9 mouse cellular contexts compared by ENCODE assay signal in the genomic region with DNA sequence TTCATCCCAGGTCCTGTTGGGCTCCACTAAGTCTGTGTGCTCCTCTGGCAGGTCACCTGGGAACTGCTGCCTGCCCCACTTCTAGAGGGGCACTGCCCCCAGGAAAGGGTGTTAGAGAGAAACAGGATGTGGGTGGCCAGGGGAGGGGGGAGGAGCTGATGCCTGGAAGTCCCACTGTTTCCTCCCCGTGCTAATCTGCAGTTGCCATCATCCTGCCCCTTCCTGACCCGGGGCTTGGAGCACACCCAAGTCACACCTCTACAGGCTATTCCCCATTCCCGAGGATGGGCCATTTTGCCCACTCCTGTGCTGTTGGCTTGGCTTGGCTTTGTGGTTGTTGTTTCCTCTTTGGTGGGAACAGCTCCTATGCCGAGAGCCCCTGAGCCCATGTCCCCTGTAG. TPM values are rescaled to one million over a fixed set of nuclear protein-coding genes. Genes with fewer than 3 reads are reported as not detected.
A peak's percentile ranks its signal among the peaks of the same experiment; 100 is the strongest.
DNase-seq lines count a peak whose midpoint lies in the region; ATAC-seq lines count a peak whose summit lies in the region.
"Had no signal": no experiment of that assay in that cellular context is flagged by ENCODE, and none has a peak within 500 bp of the region (broad histone marks: within the 10 kb centered on the region; RNA-seq: fewer than 3 reads in every experiment).

No protein-coding gene starts in this region.

- no peaks in the 10 kb centered on the region for H3K9me3 ChIP-seq in neural tube, embryonic 11.5 days (ENCODE audit: control insufficient read depth, low read length)
- H3K9me3 ChIP-seq in hindbrain, embryonic 16.5 days (ENCODE audit: control insufficient read depth, low read length) = no peaks in the 10 kb centered on the region
- no peaks in the 10 kb centered on the region for H3K9me3 ChIP-seq in liver, embryonic 13.5 days (replicated peaks)

- peak overlapping the region; percentile 63 for H3K27ac ChIP-seq in neural tube, embryonic 11.5 days (ENCODE audit: low read depth, low read length)
- peak overlapping the region; percentile 69 for H3K27ac ChIP-seq in hindbrain, embryonic 16.5 days (ENCODE audit: low read depth, low read length)
- peak overlapping the region; percentile 91 for H3K27ac ChIP-seq in liver, embryonic 13.5 days

- peaks cover 19% of the 10 kb centered on the region for H3K36me3 ChIP-seq in neural tube, embryonic 11.5 days (ENCODE audit: control insufficient read depth, insufficient read depth, low read length)
- H3K36me3 ChIP-seq in hindbrain, embryonic 16.5 days (ENCODE audit: control insufficient read depth, insufficient read depth, low read length) = peaks cover 44% of the 10 kb centered on the region
- peaks cover 90% of the 10 kb centered on the region for H3K36me3 ChIP-seq in liver, embryonic 13.5 days

- no peak for DNase-seq in neural tube, embryonic 11.5 days (ENCODE audit: low spot score)
- DNase-seq in neural tube, embryonic 10.5 days (ENCODE audit: extremely low spot score, low spot score) = no peak
- DNase-seq in liver, embryonic 13.5 days = no peak
- DNase-seq in naive thymus-derived CD4-positive, alpha-beta T cell, adult 2 months (ENCODE audit: low read depth) = peak; percentile 60
- no peak for DNase-seq in layer of hippocampus, adult 18-20 months (ENCODE audit: low spot score in 2 of 2)
- no peak for DNase-seq in layer of hippocampus, adult 9-10 months (ENCODE audit: low spot score)

- 53% methylated on average over 4 of the region's 4 CpGs for WGBS in neural tube, embryonic 11.5 days
- WGBS in hindbrain, embryonic 16.5 days = 39% methylated on average over 4 of the region's 4 CpGs
- 17% methylated on average over 4 of the region's 4 CpGs for WGBS in liver, embryonic 13.5 days (ENCODE audit: insufficient replicate concordance)

- no peak for ATAC-seq in neural tube, embryonic 11.5 days (ENCODE audit: insufficient read depth, low FRiP score, low TSS enrichment)
- ATAC-seq in erythroblast, adult 5-6 weeks (replicated peaks; ENCODE audit: low FRiP score, poor library complexity, severe bottlenecking) = 0 out of 2 replicates have a peak, but pooled peaks have one; percentile 9
- ATAC-seq in hindbrain, embryonic 16.5 days = no peak
- ATAC-seq in liver, embryonic 13.5 days (ENCODE audit: low read depth) = no peak

- peaks cover 29% of the 10 kb centered on the region for H3K4me1 ChIP-seq in neural tube, embryonic 11.5 days (ENCODE audit: control insufficient read depth, insufficient read depth, low read length)
- H3K4me1 ChIP-seq in hindbrain, embryonic 16.5 days (ENCODE audit: control insufficient read depth, insufficient read depth, low read depth, low read length) = peaks cover 25% of the 10 kb centered on the region
- peaks cover 99% of the 10 kb centered on the region for H3K4me1 ChIP-seq in liver, embryonic 13.5 days (replicated peaks)

- peak overlapping the region; percentile 29; the same call in 1 of the 2 replicates for H3K9ac ChIP-seq in neural tube, embryonic 11.5 days (ENCODE audit: low read length)
- peak overlapping the region; percentile 32 for H3K9ac ChIP-seq in hindbrain, embryonic 16.5 days (ENCODE audit: low read depth, low read length)
- H3K9ac ChIP-seq in liver, embryonic 13.5 days = peak overlapping the region; percentile 98

- no peak overlapping the region for H3K4me3 ChIP-seq in neural tube, embryonic 11.5 days (ENCODE audit: low read depth, low read length)
- no peak overlapping the region for H3K4me3 ChIP-seq in hindbrain, embryonic 16.5 days (ENCODE audit: low read length)
- H3K4me3 ChIP-seq in liver, embryonic 13.5 days (replicated peaks) = peak overlapping the region; percentile 22

- no peaks in the 10 kb centered on the region for H3K27me3 ChIP-seq in neural tube, embryonic 11.5 days (ENCODE audit: control insufficient read depth, insufficient read depth, low read length)
- H3K27me3 ChIP-seq in hindbrain, embryonic 16.5 days (replicated peaks; ENCODE audit: control insufficient read depth, insufficient read depth, low read length) = no peaks in the 10 kb centered on the region
- no peaks in the 10 kb centered on the region for H3K27me3 ChIP-seq in liver, embryonic 13.5 days

- H3K4me2 ChIP-seq in neural tube, embryonic 11.5 days (ENCODE audit: low read depth) = no peak overlapping the region
- H3K4me2 ChIP-seq in hindbrain, embryonic 16.5 days (ENCODE audit: low read length) = no peak overlapping the region
- H3K4me2 ChIP-seq in liver, embryonic 13.5 days = peak overlapping the region; percentile 97

RNA-seq across cellular contexts. Expression of a gene that starts 9.1 kb away (rescaled TPM):
- 53.1 and 56.2 TPM in 2 replicates for polyA plus RNA-seq in neural tube, embryonic 11.5 days (2014; fragmentation: Nextera tagmentation; extraction: Ambion mirVana)
- total RNA-seq in erythroblast, adult 5-6 weeks (2015; ENCODE audit: low replicate concordance) = 22.1 and 25.9 TPM in 2 replicates
- total RNA-seq in erythroblast, adult 5-6 weeks (2017; ENCODE audit: low replicate concordance) = 32.0 and 47.1 TPM in 2 replicates
- polyA plus RNA-seq in hindbrain, embryonic 16.5 days (2015; fragmentation: Nextera tagmentation; extraction: Ambion mirVana) = 160 and 181 TPM in 2 replicates
- 35.4 and 36.3 TPM in 2 replicates for polyA plus RNA-seq in liver, embryonic 13.5 days (2015; fragmentation: Nextera tagmentation; extraction: Ambion mirVana)
- 10 to 100 TPM; 38.2 to 42.8 TPM for total RNA-seq in layer of hippocampus, adult 18-20 months (2021)

RNA-seq across cellular contexts. Expression of a gene that starts 9.7 kb away (rescaled TPM):
- polyA plus RNA-seq in neural tube, embryonic 11.5 days (2014; fragmentation: Nextera tagmentation; extraction: Ambion mirVana) = 15.3 and 17.0 TPM in 2 replicates
- 21.9 and 30.7 TPM in 2 replicates for total RNA-seq in erythroblast, adult 5-6 weeks (2015; ENCODE audit: low replicate concordance)
- 41.1 and 45.2 TPM in 2 replicates for total RNA-seq in erythroblast, adult 5-6 weeks (2017; ENCODE audit: low replicate concordance)
- polyA plus RNA-seq in hindbrain, embryonic 16.5 days (2015; fragmentation: Nextera tagmentation; extraction: Ambion mirVana) = 17.8 and 18.8 TPM in 2 replicates
- 10.0 and 10.6 TPM in 2 replicates for polyA plus RNA-seq in liver, embryonic 13.5 days (2015; fragmentation: Nextera tagmentation; extraction: Ambion mirVana)
- 1,000 to 10,000 TPM in 1 of 2 experiments, 100 to 1,000 TPM in 1; 993 to 1,036 TPM for total RNA-seq in layer of hippocampus, adult 18-20 months (2021)

RNA-seq across cellular contexts. Expression of a gene that starts 24.4 kb away (rescaled TPM):
- 1.9 and 2.2 TPM in 2 replicates for polyA plus RNA-seq in neural tube, embryonic 11.5 days (2014; fragmentation: Nextera tagmentation; extraction: Ambion mirVana)
- not detected in 2 replicates for total RNA-seq in erythroblast, adult 5-6 weeks (2015; ENCODE audit: low replicate concordance)
- total RNA-seq in erythroblast, adult 5-6 weeks (2017; ENCODE audit: low replicate concordance) = not detected in 2 replicates
- polyA plus RNA-seq in hindbrain, embryonic 16.5 days (2015; fragmentation: Nextera tagmentation; extraction: Ambion mirVana) = 0.24 and 1.3 TPM in 2 replicates
- polyA plus RNA-seq in liver, embryonic 13.5 days (2015; fragmentation: Nextera tagmentation; extraction: Ambion mirVana) = 0.21 and 0.28 TPM in 2 replicates
- under 1 TPM in 1 of 2 experiments, not detected in 1; 0.27 TPM for total RNA-seq in layer of hippocampus, adult 18-20 months (2021)

RNA-seq across cellular contexts. Expression of a gene that starts 33.2 kb away (rescaled TPM):
- not detected in 2 replicates for polyA plus RNA-seq in neural tube, embryonic 11.5 days (2014; fragmentation: Nextera tagmentation; extraction: Ambion mirVana)
- total RNA-seq in erythroblast, adult 5-6 weeks (2015; ENCODE audit: low replicate concordance) = not detected in 2 replicates
- total RNA-seq in erythroblast, adult 5-6 weeks (2017; ENCODE audit: low replicate concordance) = not detected in 2 replicates
- not detected in 2 replicates for polyA plus RNA-seq in hindbrain, embryonic 16.5 days (2015; fragmentation: Nextera tagmentation; extraction: Ambion mirVana)
- polyA plus RNA-seq in liver, embryonic 13.5 days (2015; fragmentation: Nextera tagmentation; extraction: Ambion mirVana) = not detected in 2 replicates
- not detected for total RNA-seq in layer of hippocampus, adult 18-20 months (2021)
- total RNA-seq: heart, postnatal 14 days had no signal

RNA-seq across cellular contexts. Expression of a gene that starts 40.6 kb away (rescaled TPM):
- 16.2 and 17.9 TPM in 2 replicates for polyA plus RNA-seq in neural tube, embryonic 11.5 days (2014; fragmentation: Nextera tagmentation; extraction: Ambion mirVana)
- total RNA-seq in erythroblast, adult 5-6 weeks (2015; ENCODE audit: low replicate concordance) = 1.3 and 7.9 TPM in 2 replicates
- total RNA-seq in erythroblast, adult 5-6 weeks (2017; ENCODE audit: low replicate concordance) = 0.60 and 5.6 TPM in 2 replicates
- 34.6 and 42.1 TPM in 2 replicates for polyA plus RNA-seq in hindbrain, embryonic 16.5 days (2015; fragmentation: Nextera tagmentation; extraction: Ambion mirVana)
- 5.8 and 8.6 TPM in 2 replicates for polyA plus RNA-seq in liver, embryonic 13.5 days (2015; fragmentation: Nextera tagmentation; extraction: Ambion mirVana)
- total RNA-seq in layer of hippocampus, adult 18-20 months (2021) = 100 to 1,000 TPM; 137 to 142 TPM

Comparison
In these comparisons a context has a peak if more than half of its experiments do, and no peak if none do; other contexts are left out.
1. H3K9ac ChIP-seq: peak in every context shown above with its lines; median percentile 98 in liver, embryonic 13.5 days; 32 in hindbrain, embryonic 16.5 days; 29 in neural tube, embryonic 11.5 days.